28 mouse cellular contexts compared by ENCODE assay signal in genomic region chr9:8273253-8273652, GRCm38 (mm10).
A peak's percentile ranks its signal among the peaks of the same experiment; 100 is the strongest.
DNase-seq lines count a peak whose midpoint lies in the region; ATAC-seq lines count a peak whose summit lies in the region.
"Had no signal": no experiment of that assay in that cellular context is flagged by ENCODE, and none has a peak within 500 bp of the region (broad histone marks: within the 10 kb centered on the region; RNA-seq: fewer than 3 reads in every experiment).

No protein-coding gene starts in this region.

- ATAC-seq in heart, embryonic 11.5 days (replicated peaks; ENCODE audit: insufficient number of reproducible peaks, low FRiP score, low TSS enrichment) = no peak
- ATAC-seq: forebrain, embryonic 13.5 days; intestine, postnatal 0 days; liver, embryonic 12.5 days; liver, postnatal 0 days; Patski had no signal

- no peaks in the 10 kb centered on the region for H3K27me3 ChIP-seq in heart, embryonic 11.5 days (ENCODE audit: control insufficient read depth, insufficient read depth, low read length)
- H3K27me3 ChIP-seq: forebrain, embryonic 13.5 days; heart, embryonic 13.5 days; liver, embryonic 12.5 days; megakaryocyte, embryonic 14.5 days; midbrain, embryonic 12.5 days; neural tube, embryonic 12.5 days; Patski had no signal

- H3K36me3 ChIP-seq in heart, embryonic 11.5 days (ENCODE audit: control insufficient read depth, insufficient read depth, low read length) = no peaks in the 10 kb centered on the region
- H3K36me3 ChIP-seq: heart, embryonic 13.5 days; liver, embryonic 12.5 days; midbrain, embryonic 12.5 days; neural tube, embryonic 12.5 days had no signal

- H3K4me1 ChIP-seq in heart, embryonic 11.5 days (ENCODE audit: control insufficient read depth, insufficient read depth, low read length) = no peaks in the 10 kb centered on the region
- H3K4me1 ChIP-seq: forebrain, embryonic 13.5 days; heart, embryonic 13.5 days; liver, embryonic 12.5 days; megakaryocyte, embryonic 14.5 days; midbrain, embryonic 12.5 days; neural tube, embryonic 12.5 days had no signal

- 77% methylated on average over 2 of the region's 2 CpGs for WGBS in heart, embryonic 11.5 days (ENCODE audit: insufficient replicate concordance)

- H3K9me3 ChIP-seq in heart, embryonic 11.5 days (replicated peaks; ENCODE audit: control insufficient read depth, low read length) = no peaks in the 10 kb centered on the region
- H3K9me3 ChIP-seq: forebrain, embryonic 13.5 days; heart, embryonic 13.5 days; liver, embryonic 12.5 days; midbrain, embryonic 12.5 days; neural tube, embryonic 12.5 days had no signal

- no peak overlapping the region for H3K9ac ChIP-seq in heart, embryonic 11.5 days (ENCODE audit: low read depth, low read length)
- H3K9ac ChIP-seq: forebrain, embryonic 13.5 days; heart, embryonic 13.5 days; hindbrain, embryonic 14.5 days; liver, embryonic 12.5 days; liver, postnatal 0 days; midbrain, embryonic 12.5 days; neural tube, embryonic 12.5 days had no signal

- no peak overlapping the region for H3K27ac ChIP-seq in heart, embryonic 11.5 days (ENCODE audit: low read depth, low read length)
- H3K27ac ChIP-seq: forebrain, embryonic 13.5 days; heart, adult 2 months; heart, embryonic 13.5 days; hindbrain, embryonic 14.5 days; liver, embryonic 12.5 days; midbrain, embryonic 12.5 days; neural tube, embryonic 12.5 days had no signal

- peak; percentile 84 for DNase-seq in heart, adult 11 months
- peak; percentile 28 for DNase-seq in brain, adult 2 months (ENCODE audit: low read depth, low spot score)
- peak; percentile 2 for DNase-seq in cerebellum, adult 8-10 months
- DNase-seq in cerebellum, postnatal 25 days = peak; percentile 48 to 65
- no peak for DNase-seq in embryo, embryonic 10 days (ENCODE audit: low spot score)
- no peak for DNase-seq in layer of hippocampus, postnatal 10 days (ENCODE audit: low spot score in 2 of 2)
- DNase-seq: adrenal gland, postnatal 10 days; gastrocnemius, postnatal 25 days; heart, adult 2 months; heart, postnatal 10 days; kidney, adult 9 months; kidney, postnatal 14 days; liver, postnatal 0 days; right cerebral cortex, adult 18-20 months; spleen, adult 18-20 months; thymus, adult 18-20 months; thymus, postnatal 25 days had no signal

- no peak overlapping the region for H3K4me3 ChIP-seq in heart, embryonic 11.5 days (ENCODE audit: low read depth, low read length)
- H3K4me3 ChIP-seq: forebrain, embryonic 13.5 days; heart, adult 2 months; heart, embryonic 13.5 days; liver, embryonic 12.5 days; megakaryocyte, embryonic 14.5 days; midbrain, embryonic 12.5 days; myocyte; neural tube, embryonic 12.5 days had no signal

- no peak overlapping the region for H3K4me2 ChIP-seq in heart, embryonic 11.5 days
- H3K4me2 ChIP-seq: forebrain, embryonic 13.5 days; heart, embryonic 13.5 days; hindbrain, embryonic 14.5 days; liver, embryonic 12.5 days; midbrain, embryonic 12.5 days; neural tube, embryonic 12.5 days had no signal

Comparison
In these comparisons a context has a peak if more than half of its experiments do, and no peak if none do; other contexts are left out.
1. DNase-seq: peak in heart, adult 11 months (single experiment), brain, adult 2 months (single experiment), cerebellum, adult 8-10 months (single experiment) and cerebellum, postnatal 25 days (2 of 2); none in embryo, embryonic 10 days (single experiment) and layer of hippocampus, postnatal 10 days (0 of 2).